Mouse (Mus musculus) brain, embryonic 18.5 days (tissue): Measurements from ENCODE around the gene Gm9945.

ENCODE experiments used
- DNase-seq: peaks from one replicate; pipeline ENCODE4 v3.0.0-alpha.2; 2012; ENCODE audit warnings: low read depth, low spot score

The Gm9945 gene

GRCm38 (mm10) chr11:53493243-53493955 is 13.4 kb downstream of the Gm9945 start:
- no peak for DNase-seq

DNA sequence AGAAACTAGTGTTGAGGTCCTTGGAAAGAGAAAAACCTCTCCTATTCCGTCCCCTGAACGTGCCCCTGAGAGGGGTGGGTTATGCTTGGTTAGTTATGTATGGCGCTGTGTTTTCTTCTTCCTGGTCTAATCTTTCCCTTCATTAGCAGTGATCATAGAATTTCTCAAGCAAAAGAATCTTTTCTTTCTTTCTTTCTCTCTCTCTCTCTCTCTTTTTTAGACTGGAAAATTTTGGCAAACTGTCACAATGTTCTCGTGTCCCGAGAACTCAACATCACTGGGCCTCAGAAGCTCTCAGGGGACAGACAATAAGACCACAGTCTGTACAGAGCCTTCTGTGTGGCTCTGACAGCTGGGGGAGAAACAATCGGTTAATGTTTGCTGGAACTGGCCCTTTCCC is 15.5 kb downstream of the Gm9945 start:
- no peak for DNase-seq

DNA sequence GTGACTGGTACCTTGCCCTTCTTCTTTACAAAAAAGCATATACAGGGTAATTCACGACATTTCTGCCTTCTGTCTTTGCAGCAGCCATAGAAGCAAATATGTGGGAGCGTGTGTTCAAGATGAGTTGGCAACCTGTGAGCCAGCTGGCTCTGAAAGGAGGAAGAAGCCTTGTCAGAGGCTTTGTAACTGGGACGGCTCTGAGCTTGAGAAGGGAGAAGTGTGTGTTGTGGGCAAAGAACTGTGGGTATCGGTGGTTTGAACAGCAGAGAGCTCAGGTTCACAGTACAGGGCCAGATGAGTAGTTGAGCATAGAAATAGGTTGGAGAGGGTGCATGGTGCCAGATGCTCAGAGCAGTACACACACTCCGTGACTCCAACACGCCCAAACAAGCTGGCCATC is 17.0 kb downstream of the Gm9945 start:
- DNase-seq, result no peak

GRCm38 (mm10) chr11:53500569-53500968 is 20.6 kb downstream of the Gm9945 start:
- DNase-seq, result no peak

GRCm38 (mm10) chr11:53502039-53502765 is 22.2 kb downstream of the Gm9945 start:
- no peak for DNase-seq

DNA sequence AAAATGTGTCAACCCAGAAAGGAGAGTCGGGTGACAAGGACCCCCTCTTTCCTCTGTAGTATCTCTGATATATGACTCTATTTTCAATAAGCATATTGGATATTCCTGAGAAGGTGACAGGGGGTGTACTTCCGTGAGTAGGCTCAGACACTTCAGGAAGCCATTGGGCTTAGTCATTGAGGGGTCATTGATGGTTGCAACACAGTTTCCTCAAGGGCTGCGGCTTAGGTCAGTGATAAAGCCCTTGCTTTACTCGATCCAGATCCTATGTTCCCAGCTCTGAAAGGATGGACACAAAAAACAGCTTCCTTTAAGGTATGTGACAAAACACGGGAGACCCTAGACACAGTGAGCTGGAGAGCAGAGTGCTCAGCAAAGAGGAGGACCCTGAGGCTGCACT is 23.8 kb downstream of the Gm9945 start:
- no peak for DNase-seq

GRCm38 (mm10) chr11:53504376-53504775 is 24.4 kb downstream of the Gm9945 start:
- DNase-seq, result no peak

GRCm38 (mm10) chr11:53505026-53505663 is 25.2 kb downstream of the Gm9945 start:
- peak; percentile 56 for DNase-seq

- no peak for DNase-seq
Measured at GRCm38 (mm10) chr11:53507098-53507805, 27.3 kb downstream of the Gm9945 start.

GRCm38 (mm10) chr11:53508152-53508551 is 28.2 kb downstream of the Gm9945 start:
- no peak for DNase-seq

- no peak for DNase-seq
Measured at GRCm38 (mm10) chr11:53508591-53508990, 28.6 kb downstream of the Gm9945 start.

DNA sequence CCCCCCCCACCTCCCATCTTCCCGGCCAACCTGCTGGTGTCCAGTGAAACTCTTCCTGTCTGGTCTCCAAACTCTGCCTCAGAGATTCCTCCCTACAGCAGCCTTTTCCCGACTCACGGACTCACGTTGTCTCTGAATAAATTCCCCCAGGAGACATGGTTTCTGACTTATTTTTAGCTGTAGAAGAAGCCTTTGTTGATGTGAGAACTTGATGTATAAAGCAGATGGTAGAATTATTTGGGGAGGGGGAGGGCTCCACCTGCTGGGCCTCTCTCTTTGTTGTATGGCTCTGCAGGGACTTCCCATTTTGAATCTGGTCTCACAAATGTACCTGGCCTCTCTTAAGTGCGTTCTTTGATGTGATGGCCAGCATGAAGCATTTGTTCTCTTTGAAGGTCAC is 30.4 kb downstream of the Gm9945 start:
- no peak for DNase-seq

GRCm38 (mm10) chr11:53516775-53517627 is 37.0 kb downstream of the Gm9945 start:
- DNase-seq, result no peak

DNA sequence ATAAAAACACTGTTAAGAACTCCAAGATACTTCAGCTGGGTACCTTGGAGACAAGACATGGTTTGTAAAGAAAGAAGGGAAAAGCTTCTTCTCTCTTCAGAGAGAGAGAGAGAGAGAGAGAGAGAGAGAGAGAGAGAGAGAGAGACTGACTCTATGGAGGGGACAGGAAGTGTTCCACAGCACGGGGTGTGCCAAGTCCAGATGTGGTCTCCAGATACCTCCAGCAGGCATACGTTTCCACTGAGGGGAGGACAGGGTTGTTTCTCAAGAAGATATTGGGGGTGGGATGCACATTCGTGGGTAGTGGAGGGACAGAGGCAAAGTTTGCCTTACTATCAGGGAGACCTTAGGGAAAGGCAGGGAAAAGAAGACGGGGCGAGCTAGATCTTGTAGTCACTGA is 38.8 kb downstream of the Gm9945 start:
- no peak for DNase-seq

DNA sequence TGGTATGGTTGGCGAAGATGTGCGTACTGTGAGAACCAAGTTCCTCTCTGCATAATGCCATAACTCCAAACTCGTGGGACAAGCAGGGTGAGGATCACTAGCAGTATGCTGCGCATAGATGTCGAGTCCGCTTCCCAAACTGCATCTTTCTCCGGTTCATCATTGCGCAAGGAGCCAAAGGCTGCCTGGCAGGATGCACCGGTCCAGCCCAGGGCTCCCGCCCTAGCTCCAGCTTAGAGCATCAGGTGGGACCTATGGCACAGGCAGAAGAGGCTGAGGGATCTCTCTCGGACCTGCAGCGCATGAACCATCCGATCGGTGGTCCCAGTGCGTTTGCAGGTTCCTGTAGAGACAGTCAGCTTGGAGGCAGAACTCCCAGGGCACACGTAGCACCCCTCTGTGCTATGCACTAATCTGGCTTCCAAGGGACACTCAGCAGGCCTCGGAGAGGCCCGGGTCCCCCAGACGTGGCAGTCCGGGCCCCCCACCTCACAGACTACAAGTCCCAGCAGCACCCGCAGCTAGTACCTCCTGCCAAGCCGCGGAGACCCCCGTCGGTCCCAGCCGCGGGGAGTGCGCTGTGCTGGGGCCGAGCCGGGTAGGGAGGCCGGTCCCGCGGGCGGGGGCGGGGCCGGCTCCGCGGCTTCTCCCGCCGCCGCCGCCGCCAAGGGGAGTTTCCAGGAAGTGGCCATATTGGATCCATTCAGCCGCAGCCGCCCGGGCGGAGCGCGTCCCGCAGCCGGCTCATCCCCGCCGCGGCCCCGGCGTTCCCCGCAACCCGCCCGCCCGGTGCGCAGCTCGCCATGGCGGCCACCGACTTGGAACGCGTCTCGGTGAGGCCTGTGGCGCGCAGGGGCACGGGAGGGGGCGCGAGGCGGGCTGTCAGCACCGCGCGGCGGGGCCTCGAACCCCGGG is 39.5 kb downstream of the Gm9945 start, which contains the start of gene Sept8:
Gene Sept8, plus strand, starts transcription at position 51 of the 915 bp plus-strand sequence.
- peak; percentile 37 for DNase-seq

- no peak for DNase-seq
Measured at GRCm38 (mm10) chr11:53520122-53520978, 40.4 kb downstream of the Gm9945 start.

DNA sequence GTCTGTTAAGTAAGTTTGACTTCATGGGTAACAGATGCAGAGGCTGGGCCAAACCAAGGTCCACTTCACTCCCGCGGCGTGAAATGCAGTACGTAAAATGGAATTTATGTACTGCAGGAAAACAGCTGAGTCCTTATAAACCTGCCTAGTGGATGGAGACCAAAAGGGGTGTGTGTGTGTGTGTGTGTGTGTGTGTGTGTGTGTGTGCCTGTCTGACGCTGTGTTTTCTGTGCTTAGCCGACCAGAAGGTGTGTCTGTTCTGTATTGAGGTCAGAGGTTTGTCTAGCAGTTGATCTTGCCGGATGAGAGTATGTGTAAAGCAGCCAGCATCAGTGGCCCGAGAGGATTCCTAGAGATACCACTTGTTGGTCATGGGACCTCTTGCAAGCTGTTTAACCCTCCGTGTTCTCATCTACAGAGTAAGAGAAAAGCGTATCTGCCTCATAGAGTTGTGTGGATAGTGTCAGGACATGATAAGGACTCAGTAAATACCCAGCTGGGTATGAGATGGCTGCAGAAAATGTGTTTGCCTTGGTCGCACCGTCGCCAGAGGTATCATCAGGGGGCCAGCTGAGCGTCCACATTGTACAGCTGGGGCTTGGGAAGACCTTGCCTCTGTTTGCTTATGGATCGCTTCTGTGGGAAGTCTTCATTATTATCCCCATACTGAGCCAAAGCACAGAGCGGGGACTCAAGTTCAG is 41.3 kb downstream of the Gm9945 start:
- no peak for DNase-seq

GRCm38 (mm10) chr11:53521821-53522131 is 41.8 kb downstream of the Gm9945 start:
- no peak for DNase-seq

- no peak for DNase-seq
Measured at GRCm38 (mm10) chr11:53522362-53522761, 42.4 kb downstream of the Gm9945 start.
